Mouse (Mus musculus) CH12.LX (cell line): ENCODE results near the gene Pax5.

Source experiments
- CTCF ChIP-seq, 2 experiments: IDR thresholded peaks in 1 of 2; conservative IDR thresholded peaks in 1 of 2; 2 replicates each; pipeline ENCODE4 v1.5.1; 2011 to 2012; ENCODE audit warnings: low read depth in 2 of 2, low read length in 2 of 2, improper control_type of control experiment in 1 of 2, inconsistent platforms in 1 of 2, mild to moderate bottlenecking in 1 of 2, moderate library complexity in 1 of 2
- MEF2A ChIP-seq: IDR thresholded peaks from 2 replicates; pipeline ENCODE4 v1.6.1; 2014; ENCODE audit warnings: low read depth, mild to moderate bottlenecking, inconsistent platforms, low read length, improper control_type of control experiment, borderline replicate concordance
- POLR2A ChIP-seq: IDR thresholded peaks from 2 replicates; pipeline ENCODE4 v1.6.1; 2011; ENCODE audit warnings: low read depth, mild to moderate bottlenecking, improper control_type of control experiment, low read length

DNA sequence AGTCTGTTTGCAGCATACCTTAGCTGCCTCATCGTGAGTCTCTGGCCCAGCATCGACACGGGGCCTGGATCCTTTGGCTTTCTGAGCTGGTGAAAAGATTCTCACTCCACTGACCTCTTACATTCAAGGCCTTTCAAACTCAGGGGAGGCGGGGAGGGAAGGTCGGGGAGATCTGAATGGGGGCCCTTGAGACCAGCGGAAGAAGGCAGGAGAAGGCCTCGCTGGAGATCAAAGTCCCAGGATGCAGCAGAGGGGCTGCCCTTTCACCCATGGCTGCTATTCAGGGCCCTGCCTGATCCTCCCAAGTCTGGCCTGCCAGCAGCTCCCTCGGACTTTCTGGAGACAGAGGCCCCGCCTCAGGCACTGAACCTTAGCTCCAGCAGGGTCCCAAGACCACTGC lies 36.6 kb downstream of the Pax5 start:
- TF ChIP-seq MEF2A (no peak), POLR2A (no peak; the same call in 1 of the 2 replicates), CTCF (conservative IDR thresholded peaks at IDR 0.05 in 1 of 2, IDR thresholded peaks at IDR 0.05 in 1 of 2; ENCODE audit: low read depth in 2 of 2, low read length in 2 of 2) (no peak)
